Mouse (Mus musculus) megakaryocyte, embryonic 14.5 days (primary cell): Measurements from ENCODE around the gene Trmt112. TPM values are rescaled to one million over a fixed set of nuclear protein-coding genes. Genes with fewer than 3 reads are reported as not detected.

ENCODE experiments used
- H3K27me3 ChIP-seq: replicated peaks from 2 replicates; pipeline ENCODE3; 2012; ENCODE audit warnings: inconsistent platforms
- H3K36me3 ChIP-seq: replicated peaks from 2 replicates; pipeline ENCODE3; 2012; ENCODE audit warnings: low read length, inconsistent platforms, mixed read lengths
- H3K4me1 ChIP-seq: 2 replicates; pipeline ENCODE4 v1.6.1; 2012; ENCODE audit warnings: inconsistent platforms
- H3K4me3 ChIP-seq: replicated peaks from 2 replicates; pipeline ENCODE3; 2012; ENCODE audit warnings: moderate library complexity, mild to moderate bottlenecking, inconsistent platforms
- H3K9me3 ChIP-seq: 2 replicates; pipeline ENCODE4 v1.6.1; 2012; ENCODE audit warnings: inconsistent platforms
- FLI1 ChIP-seq: IDR thresholded peaks from 2 replicates; pipeline ENCODE4 v1.6.1; 2012; ENCODE audit warnings: low read length, inconsistent platforms, mixed read lengths
- GATA1 ChIP-seq: IDR thresholded peaks from 3 replicates; pipeline ENCODE4 v1.6.1; 2012; ENCODE audit warnings: mixed read lengths, low read length, inconsistent platforms, borderline replicate concordance
- polyA plus RNA-seq: library from polyadenylated mRNA; stranded (reverse); fragments of >175 nt; gene quantifications from 2 replicates; pipeline ENCODE4 v1.2.3, GENCODE M21; 2012; ENCODE audit warnings: low replicate concordance; ENCODE audit not compliant: insufficient read depth

Trmt112 gene
- polyA plus RNA-seq, 1 experiment: 147 TPM

DNA sequence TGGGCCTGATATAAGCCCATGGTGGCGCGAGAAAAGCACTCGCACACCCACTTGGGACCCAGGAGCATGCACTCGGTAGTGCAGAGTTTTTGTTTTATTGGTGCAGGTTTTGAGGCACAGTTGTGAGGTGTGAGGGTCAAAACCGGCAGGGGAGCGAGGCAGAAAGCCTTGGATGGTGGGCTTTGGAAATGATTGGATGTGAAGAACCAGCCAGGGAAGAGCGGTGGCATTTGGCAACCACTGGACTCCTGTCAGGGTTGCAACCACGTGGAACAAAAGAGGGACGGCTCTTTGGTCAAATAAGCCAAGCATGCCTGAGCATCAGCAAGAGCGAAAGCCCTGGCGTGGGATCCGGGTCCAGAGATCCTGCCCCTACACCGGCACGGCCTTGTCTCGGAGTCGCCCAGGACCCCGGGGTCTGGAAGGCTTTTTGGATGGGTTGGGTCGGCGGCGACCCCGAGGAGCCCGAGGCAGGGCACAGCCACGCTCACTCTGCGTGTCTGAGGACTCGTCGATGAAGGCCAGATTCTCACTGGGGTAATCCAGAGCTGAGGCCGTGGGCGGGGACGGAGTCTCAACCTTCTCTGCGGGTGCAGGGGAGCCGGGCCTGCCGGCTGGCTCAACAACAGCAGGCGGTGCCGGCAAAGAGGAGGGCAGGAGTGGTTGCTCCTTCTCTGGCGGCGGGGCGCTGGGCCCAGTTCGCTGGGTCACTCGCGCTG, 16.3 kb downstream of the Trmt112 start:
- peaks cover 69% of the 10 kb centered on the region for H3K4me1 ChIP-seq
- H3K4me3 ChIP-seq: peak overlapping the region; percentile 90
- H3K27me3 ChIP-seq: peaks cover 51% of the 10 kb centered on the region
- H3K36me3 ChIP-seq: no peaks in the 10 kb centered on the region
- peaks cover 7% of the 10 kb centered on the region for H3K9me3 ChIP-seq
- TF ChIP-seq FLI1 (no peak), GATA1 (no peak)

DNA sequence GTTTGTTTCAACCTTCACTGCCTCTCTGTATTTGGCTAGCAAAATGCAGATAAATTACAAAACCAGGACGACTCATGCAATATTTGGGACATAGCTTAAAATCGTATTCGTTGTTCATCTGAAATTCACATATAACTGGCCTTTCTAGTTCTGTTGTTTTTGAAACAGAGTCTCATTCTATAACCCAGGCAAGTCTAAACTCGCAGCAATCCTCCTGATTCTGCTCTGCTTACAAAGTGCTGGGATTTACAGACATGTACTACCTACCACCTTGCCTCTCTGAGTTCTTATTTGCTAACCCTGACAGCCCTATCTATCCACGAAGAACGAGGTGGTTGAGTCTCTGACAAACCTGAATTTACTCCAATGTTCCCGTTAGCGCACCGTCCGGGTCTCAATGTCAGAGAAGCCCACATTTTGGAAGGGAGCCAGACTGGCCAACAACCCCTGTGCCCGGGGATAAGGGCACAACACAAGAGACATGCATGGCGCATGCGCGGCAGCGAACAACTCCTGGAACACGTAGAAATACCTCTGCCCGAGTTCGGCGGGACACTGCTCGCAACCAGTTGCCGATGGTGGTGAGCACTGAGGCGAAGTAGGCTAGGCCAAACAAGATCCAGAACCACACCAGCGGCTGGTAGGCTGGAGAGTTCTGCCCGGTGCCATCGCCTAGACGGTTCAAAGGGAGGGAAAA, 17.2 kb downstream of the Trmt112 start:
- H3K27me3 ChIP-seq: peaks cover 59% of the 10 kb centered on the region
- no peaks in the 10 kb centered on the region for H3K36me3 ChIP-seq
- H3K4me3 ChIP-seq: peak overlapping the region; percentile 66
- H3K4me1 ChIP-seq: peaks cover 75% of the 10 kb centered on the region
- peaks cover 7% of the 10 kb centered on the region for H3K9me3 ChIP-seq
- TF ChIP-seq FLI1: no peak
- no peak for TF ChIP-seq GATA1

DNA sequence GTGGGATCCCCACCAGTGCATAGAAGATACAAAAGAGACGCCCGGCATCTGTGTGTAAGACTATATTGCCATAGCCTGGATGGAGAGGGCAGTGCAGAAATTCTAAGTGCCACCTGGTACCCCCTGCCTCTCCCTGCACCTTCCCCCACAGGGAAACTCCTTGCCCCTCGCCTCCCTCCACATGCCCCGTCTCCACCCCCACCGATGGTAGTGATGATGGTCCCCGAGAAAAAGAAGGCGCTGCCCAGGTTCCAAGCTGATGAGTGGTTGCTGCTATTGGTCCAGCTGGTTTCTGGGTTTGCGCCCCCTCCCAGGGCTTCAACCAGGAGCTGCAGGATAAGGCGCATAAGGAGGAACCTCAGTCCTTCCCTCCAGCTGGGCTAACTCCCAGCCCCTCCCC, 18.6 kb downstream of the Trmt112 start:
- peaks cover 73% of the 10 kb centered on the region for H3K27me3 ChIP-seq
- no peak for TF ChIP-seq GATA1
- TF ChIP-seq FLI1: no peak

DNA sequence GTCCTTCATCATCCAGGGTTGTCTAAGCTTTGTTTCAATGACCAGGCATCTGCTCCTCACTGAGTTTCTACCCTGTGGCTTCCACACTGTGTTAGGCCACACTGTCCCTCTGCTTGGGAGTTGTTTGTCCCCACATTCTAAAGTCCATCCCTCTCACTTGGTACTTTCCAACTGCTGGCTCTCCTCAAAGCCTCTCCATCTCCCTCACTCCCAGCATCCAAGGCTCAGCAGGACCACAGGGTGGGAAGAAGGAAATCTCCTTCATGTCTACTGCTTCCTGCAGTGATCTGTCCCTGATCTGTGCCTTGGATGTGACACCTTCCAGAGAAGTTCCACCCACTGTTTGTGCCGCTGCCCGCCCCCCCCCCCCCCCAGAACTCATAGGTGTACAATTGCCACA, 21.5 kb downstream of the Trmt112 start:
- Histone ChIP-seq H3K27me3 (peaks cover 86% of the 10 kb centered on the region), H3K36me3 (no peaks in the 10 kb centered on the region), H3K4me3 (no peak overlapping the region), H3K4me1 (peaks cover 59% of the 10 kb centered on the region), H3K9me3 (peaks cover 3% of the 10 kb centered on the region)
- TF ChIP-seq GATA1: no peak

More for the DNA sequence above, 18.6 kb downstream of the Trmt112 start:
- Histone ChIP-seq H3K36me3 (no peaks in the 10 kb centered on the region), H3K4me1 (peaks cover 74% of the 10 kb centered on the region), H3K9me3 (peaks cover 7% of the 10 kb centered on the region), H3K4me3 (no peak overlapping the region)

DNA sequence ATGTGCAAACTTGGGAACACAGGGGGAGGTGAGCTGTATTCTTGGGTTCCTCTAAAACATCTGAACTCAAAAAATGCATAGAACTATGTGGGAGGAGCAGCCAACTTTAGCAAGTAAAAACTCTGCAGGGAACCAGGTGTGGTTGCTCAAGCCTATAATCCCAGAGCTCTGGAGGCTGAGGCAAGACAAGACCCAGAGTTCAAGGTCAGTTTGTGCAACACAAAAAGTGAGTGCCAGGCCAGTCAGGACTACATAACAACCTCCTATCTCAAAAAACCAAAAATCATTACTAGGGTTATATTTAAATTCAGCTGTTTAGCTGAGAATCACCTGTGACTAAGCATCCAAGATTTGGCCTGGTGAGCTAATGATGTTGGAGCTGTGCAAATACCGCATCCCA, 22.5 kb downstream of the Trmt112 start:
- Histone ChIP-seq H3K9me3 (no peaks in the 10 kb centered on the region), H3K4me1 (peaks cover 49% of the 10 kb centered on the region), H3K4me3 (no peak overlapping the region), H3K27me3 (peaks cover 78% of the 10 kb centered on the region), H3K36me3 (no peaks in the 10 kb centered on the region)
- TF ChIP-seq FLI1: no peak
- no peak for TF ChIP-seq GATA1

DNA sequence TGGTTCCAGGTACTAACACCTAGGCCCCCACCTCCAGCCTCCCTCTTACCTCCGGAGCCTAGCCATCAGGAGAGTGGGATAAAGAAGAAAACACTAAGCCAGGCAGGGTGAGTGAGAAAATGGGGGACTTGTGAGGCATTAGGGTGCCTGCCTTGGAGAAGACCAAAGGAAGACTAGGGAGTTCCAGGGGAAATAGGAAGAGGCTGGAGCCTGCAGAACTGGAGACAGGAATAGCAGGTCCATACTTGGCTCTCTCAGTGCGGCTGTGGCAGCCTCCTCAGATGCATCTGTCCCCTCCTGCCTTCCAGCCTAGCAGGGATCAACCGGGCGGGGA, 23.6 kb downstream of the Trmt112 start:
- H3K4me1 ChIP-seq: peaks cover 44% of the 10 kb centered on the region
- no peaks in the 10 kb centered on the region for H3K9me3 ChIP-seq
- no peak for TF ChIP-seq FLI1
- TF ChIP-seq GATA1: no peak
- H3K4me3 ChIP-seq: no peak overlapping the region
- H3K36me3 ChIP-seq: peaks cover 6% of the 10 kb centered on the region
- H3K27me3 ChIP-seq: peaks cover 68% of the 10 kb centered on the region

DNA sequence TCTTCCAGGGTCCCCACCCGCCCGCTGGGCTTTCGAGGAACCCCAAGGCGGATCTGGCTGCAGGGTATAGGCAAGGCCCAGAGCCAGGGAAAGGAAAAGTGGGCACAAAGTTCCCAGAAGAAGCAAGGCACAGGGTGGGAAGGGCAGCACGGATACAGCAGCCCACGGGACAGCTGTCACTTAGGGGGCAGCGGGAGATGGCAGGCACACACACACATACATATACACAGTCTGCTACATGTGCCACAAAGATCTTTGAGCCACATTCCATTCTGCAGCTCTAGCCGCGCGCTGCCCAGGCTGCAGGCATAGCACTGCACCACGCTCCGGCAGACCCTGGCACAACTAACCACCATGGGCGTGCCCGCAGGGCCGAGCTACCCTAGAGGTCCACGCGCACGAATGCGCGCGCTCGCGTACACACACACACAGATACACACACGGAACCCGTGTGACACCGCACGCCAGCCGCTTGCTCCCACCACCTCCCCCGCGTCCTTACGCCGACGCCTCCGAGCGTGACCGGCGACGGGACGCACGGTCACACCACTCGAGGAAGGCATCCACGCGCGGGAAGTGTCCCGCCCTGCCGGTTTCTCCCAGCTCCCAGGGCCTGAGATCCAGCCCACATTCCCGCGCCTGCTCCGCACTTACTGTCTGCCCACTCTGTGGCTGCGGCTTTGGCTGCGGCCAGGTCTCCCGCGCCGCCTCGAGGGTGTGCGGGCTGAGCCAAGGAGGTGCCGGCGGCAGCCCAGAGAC, 24.1 kb downstream of the Trmt112 start:
- H3K4me1 ChIP-seq: peaks cover 44% of the 10 kb centered on the region
- H3K9me3 ChIP-seq: no peaks in the 10 kb centered on the region
- peaks cover 65% of the 10 kb centered on the region for H3K27me3 ChIP-seq
- peaks cover 12% of the 10 kb centered on the region for H3K36me3 ChIP-seq
- TF ChIP-seq FLI1: no peak
- TF ChIP-seq GATA1: no peak
- peak overlapping the region; percentile 89 for H3K4me3 ChIP-seq

DNA sequence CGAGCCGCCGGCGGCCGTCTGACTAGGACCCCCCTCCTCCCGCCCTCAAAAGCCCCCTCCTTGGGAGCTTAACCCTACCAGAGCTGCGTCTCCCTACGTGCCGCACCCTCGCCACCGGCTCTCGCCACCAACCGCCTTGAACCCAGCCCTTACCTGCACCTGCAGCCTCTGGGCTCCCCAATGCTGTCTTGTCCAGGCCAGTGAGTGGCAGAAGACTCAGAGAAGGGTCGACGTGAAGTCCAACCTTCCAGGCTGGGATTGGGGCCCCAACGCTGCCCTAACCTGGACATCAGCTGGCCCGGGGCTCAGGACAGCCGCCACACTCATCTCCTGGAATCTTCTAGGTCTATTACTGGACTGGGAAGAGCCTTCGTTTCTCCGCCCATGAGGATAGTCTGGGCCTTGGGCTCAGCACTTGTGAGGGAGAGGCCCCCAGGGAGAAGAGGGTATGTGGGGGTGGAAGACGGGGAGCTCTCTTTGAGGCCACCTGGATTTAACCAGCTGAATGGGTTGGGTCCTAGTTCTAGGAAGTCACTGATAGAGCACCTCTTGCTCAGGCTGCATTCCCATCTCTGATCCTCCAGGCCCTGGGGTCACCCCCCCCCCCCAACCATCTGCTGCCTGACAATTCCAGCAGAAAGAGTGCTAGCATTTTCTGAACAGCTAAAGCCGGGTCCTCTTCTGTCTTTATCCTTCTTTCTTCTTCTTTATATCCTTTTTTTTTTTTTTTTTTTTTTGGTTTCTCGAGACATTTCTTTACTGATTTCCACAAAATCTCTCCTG, 24.9 kb downstream of the Trmt112 start, which contains the start of gene Kcnk4:
Gene Kcnk4 (minus strand): TSS at position 321 of the 783 bp plus-strand sequence.
- peaks cover 49% of the 10 kb centered on the region for H3K4me1 ChIP-seq
- no peaks in the 10 kb centered on the region for H3K9me3 ChIP-seq
- TF ChIP-seq FLI1: no peak
- TF ChIP-seq GATA1: no peak
- H3K27me3 ChIP-seq: peaks cover 59% of the 10 kb centered on the region
- peaks cover 20% of the 10 kb centered on the region for H3K36me3 ChIP-seq
- peak within 1 kb of the TSS; percentile 89 for H3K4me3 ChIP-seq

DNA sequence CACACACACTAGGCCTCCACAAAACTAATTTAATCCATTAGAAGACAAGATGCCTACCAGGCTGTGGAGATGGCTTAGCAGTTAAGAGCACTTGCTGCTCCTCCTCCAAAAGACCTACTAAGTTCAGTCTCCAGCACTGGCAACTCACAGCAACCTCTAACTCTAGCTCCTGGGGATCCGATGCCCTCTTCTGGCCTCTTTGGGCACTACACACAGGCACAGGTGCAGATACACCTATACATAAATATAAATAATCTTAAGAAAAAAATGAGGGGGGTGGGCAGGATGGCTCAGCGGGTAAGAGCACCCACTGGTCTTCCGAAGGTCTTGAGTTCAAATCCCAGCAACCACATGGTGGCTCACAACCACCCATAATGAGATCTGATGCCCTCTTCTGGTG, 26.8 kb downstream of the Trmt112 start:
- Histone ChIP-seq H3K4me3 (no peak overlapping the region), H3K9me3 (no peaks in the 10 kb centered on the region), H3K27me3 (peaks cover 48% of the 10 kb centered on the region), H3K4me1 (peaks cover 59% of the 10 kb centered on the region), H3K36me3 (peaks cover 29% of the 10 kb centered on the region)
- TF ChIP-seq FLI1 (no peak), GATA1 (no peak)
